Mouse (Mus musculus) liver, embryonic 11.5 days (tissue): ENCODE results near the gene Gm19935. TPM values are rescaled to one million over a fixed set of nuclear protein-coding genes. Genes with fewer than 3 reads are reported as not detected.

Experiments
- ATAC-seq: fragments of 200-750 bp; cut with Nextera tagmentation; replicated peaks from 2 replicates; pipeline ENCODE4 v1.8.0; 2017; ENCODE audit warnings: moderate number of reproducible peaks, mild to moderate bottlenecking, moderate TSS enrichment, moderate library complexity; ENCODE audit not compliant: low FRiP score
- DNase-seq: peaks from one replicate; pipeline ENCODE4 v3.0.0-alpha.2; 2017; ENCODE audit warnings: low spot score
- H3K27ac ChIP-seq: fragments of 300-500 bp; sonication (generic); 2 replicates; pipeline ENCODE4 v1.5.1; 2014; ENCODE audit warnings: mild to moderate bottlenecking, low read depth, low read length, control low read depth
- H3K27me3 ChIP-seq: fragments of 300-500 bp; sonication (generic); replicated peaks from 2 replicates; pipeline ENCODE4 v1.6.1; 2014; ENCODE audit warnings: low read length, mixed read lengths; ENCODE audit not compliant: control insufficient read depth, insufficient read depth
- H3K36me3 ChIP-seq: fragments of 300-500 bp; sonication (generic); 2 replicates; pipeline ENCODE4 v1.6.1; 2014; ENCODE audit warnings: mild to moderate bottlenecking, low read length, moderate library complexity, mixed read lengths; ENCODE audit not compliant: control insufficient read depth, insufficient read depth
- H3K4me1 ChIP-seq: fragments of 300-500 bp; sonication (generic); replicated peaks from 2 replicates; pipeline ENCODE4 v1.6.1; 2014; ENCODE audit warnings: low read length, mixed read lengths; ENCODE audit not compliant: control insufficient read depth, insufficient read depth
- H3K4me2 ChIP-seq: fragments of 300-500 bp; sonication (generic); 2 replicates; pipeline ENCODE4 v1.6.1; 2014; ENCODE audit warnings: mild to moderate bottlenecking, control low read depth, moderate library complexity
- H3K4me3 ChIP-seq: fragments of 300-500 bp; sonication (generic); 2 replicates; pipeline ENCODE4 v1.5.1; 2014; ENCODE audit warnings: low read depth, low read length, control low read depth
- H3K9ac ChIP-seq: fragments of 300-500 bp; sonication (generic); 2 replicates; pipeline ENCODE4 v1.6.1; 2014; ENCODE audit warnings: low read depth, low read length, control low read depth
- H3K9me3 ChIP-seq: fragments of 300-500 bp; sonication (generic); 2 replicates; pipeline ENCODE4 v1.6.1; 2016; ENCODE audit warnings: low read length, inconsistent platforms, mixed read lengths; ENCODE audit not compliant: control insufficient read depth
- WGBS: fragments of 180-500 bp; shearing (Covaris S2); extraction: QIAGEN DNeasy Blood & Tissue Kit; methylation state at CpG from one replicate; pipeline ENCODE4 v1.1.7; 2014; 5-methylcytosine and 5-hydroxymethylcytosine counted together
- polyA plus RNA-seq: library from polyadenylated mRNA; unstranded; fragments of >200 nt; fragmentation: Nextera tagmentation; extraction: Ambion mirVana; gene quantifications from 2 replicates; pipeline ENCODE4 v1.2.1, GENCODE M21; 2014

Gm19935 gene
- polyA plus RNA-seq, 1 experiment from 2014 or later, result not detected

DNA sequence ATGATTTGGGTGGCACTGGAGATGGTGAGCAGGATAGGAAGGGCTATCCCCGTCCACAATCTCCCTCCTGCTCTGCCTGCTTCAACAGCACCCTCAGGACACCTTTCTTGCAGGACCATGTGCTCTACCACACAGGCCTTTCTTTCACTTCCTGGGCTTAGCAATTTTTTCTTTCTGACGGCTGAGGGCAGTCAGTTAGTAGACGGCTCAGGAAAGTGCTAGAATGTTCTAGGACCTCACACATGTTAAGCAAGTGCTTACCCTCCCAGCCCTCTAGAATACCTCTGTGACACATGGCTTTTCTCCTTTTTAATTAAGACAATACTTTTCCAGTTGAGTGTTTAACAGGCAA is 17.1 kb upstream of the Gm19935 start:
- WGBS, result 63% methylated on average over 3 of the region's 3 CpGs
- Histone ChIP-seq H3K36me3 (no peaks in the 10 kb centered on the region), H3K9me3 (no peaks in the 10 kb centered on the region), H3K27ac (no peak overlapping the region), H3K4me1 (peaks cover 8% of the 10 kb centered on the region), H3K4me2 (no peak overlapping the region), H3K4me3 (no peak overlapping the region), H3K27me3 (no peaks in the 10 kb centered on the region), H3K9ac (no peak overlapping the region)
- DNase-seq (no peak), ATAC-seq (no peak)

GRCm38 (mm10) chr8:90833628-90834320 is 16.6 kb upstream of the Gm19935 start:
- Histone ChIP-seq H3K4me1 (peaks cover 13% of the 10 kb centered on the region), H3K9me3 (no peaks in the 10 kb centered on the region), H3K27me3 (no peaks in the 10 kb centered on the region), H3K4me2 (no peak overlapping the region), H3K4me3 (no peak overlapping the region), H3K27ac (no peak overlapping the region), H3K36me3 (no peaks in the 10 kb centered on the region), H3K9ac (no peak overlapping the region)
- no peak for DNase-seq
- WGBS, result 57% methylated on average over 6 of the region's 6 CpGs
- no peak for ATAC-seq

GRCm38 (mm10) chr8:90832576-90833289 is 15.5 kb upstream of the Gm19935 start:
- Histone ChIP-seq H3K36me3 (no peaks in the 10 kb centered on the region), H3K4me1 (peaks cover 20% of the 10 kb centered on the region), H3K4me3 (no peak overlapping the region), H3K9me3 (no peaks in the 10 kb centered on the region), H3K27me3 (no peaks in the 10 kb centered on the region), H3K4me2 (no peak overlapping the region), H3K27ac (no peak overlapping the region), H3K9ac (no peak overlapping the region)
- 50% methylated on average over 5 of the region's 5 CpGs for WGBS
- ATAC-seq (no peak), DNase-seq (no peak)

DNA sequence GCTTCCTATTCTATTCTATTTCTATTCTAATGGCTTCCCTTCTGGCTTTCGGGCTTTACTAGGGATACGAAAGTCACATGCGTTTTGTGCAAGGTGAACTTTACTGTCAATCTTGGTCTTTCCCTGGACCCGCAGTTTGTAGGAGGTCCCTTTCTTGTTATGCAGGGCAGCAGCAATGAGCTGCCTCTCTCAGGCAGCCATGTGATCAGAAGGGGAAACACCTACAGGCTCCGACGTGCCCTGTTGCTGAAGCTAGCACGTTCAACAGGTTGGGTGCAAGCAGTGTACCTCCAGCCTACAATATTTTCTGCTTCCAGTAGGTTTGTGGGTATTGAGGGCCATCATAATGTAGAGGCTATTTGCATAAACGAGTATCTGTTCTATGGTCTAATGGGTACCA is 13.8 kb upstream of the Gm19935 start:
- 69% methylated on average over 8 of the region's 8 CpGs for WGBS
- H3K27me3 ChIP-seq, result no peaks in the 10 kb centered on the region
- H3K4me2 ChIP-seq, result no peak overlapping the region
- H3K4me3 ChIP-seq, result no peak overlapping the region
- peaks cover 20% of the 10 kb centered on the region for H3K4me1 ChIP-seq
- DNase-seq, result no peak
- no peak overlapping the region for H3K27ac ChIP-seq
- H3K9ac ChIP-seq, result no peak overlapping the region
- H3K36me3 ChIP-seq, result no peaks in the 10 kb centered on the region
- no peak for ATAC-seq
- H3K9me3 ChIP-seq, result no peaks in the 10 kb centered on the region

DNA sequence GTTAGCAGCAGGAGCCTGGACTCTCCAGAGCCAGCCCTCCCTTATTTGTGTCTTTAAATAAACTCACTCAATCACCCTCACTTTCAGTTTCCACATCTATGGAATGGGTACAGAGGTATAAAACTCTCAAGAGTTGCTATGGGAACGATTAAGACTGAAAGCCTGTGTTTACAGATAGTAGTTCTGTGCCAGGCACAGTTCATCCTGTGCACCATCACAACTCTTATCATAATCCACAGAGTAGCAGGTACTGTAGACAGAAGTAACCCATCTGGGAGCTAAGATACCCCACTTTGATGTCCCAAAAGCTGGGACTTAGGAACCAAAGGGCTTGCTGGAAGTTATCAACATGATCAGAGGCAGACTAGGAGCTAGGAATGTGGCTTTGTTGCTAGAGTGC is 12.6 kb upstream of the Gm19935 start:
- Histone ChIP-seq H3K4me1 (peaks cover 20% of the 10 kb centered on the region), H3K27ac (no peak overlapping the region), H3K9ac (no peak overlapping the region), H3K4me3 (no peak overlapping the region), H3K27me3 (no peaks in the 10 kb centered on the region), H3K36me3 (no peaks in the 10 kb centered on the region), H3K9me3 (no peaks in the 10 kb centered on the region), H3K4me2 (no peak overlapping the region)
- DNase-seq (no peak), ATAC-seq (peak; percentile 34)
- 47% methylated on average over 1 of the region's 1 CpGs for WGBS

DNA sequence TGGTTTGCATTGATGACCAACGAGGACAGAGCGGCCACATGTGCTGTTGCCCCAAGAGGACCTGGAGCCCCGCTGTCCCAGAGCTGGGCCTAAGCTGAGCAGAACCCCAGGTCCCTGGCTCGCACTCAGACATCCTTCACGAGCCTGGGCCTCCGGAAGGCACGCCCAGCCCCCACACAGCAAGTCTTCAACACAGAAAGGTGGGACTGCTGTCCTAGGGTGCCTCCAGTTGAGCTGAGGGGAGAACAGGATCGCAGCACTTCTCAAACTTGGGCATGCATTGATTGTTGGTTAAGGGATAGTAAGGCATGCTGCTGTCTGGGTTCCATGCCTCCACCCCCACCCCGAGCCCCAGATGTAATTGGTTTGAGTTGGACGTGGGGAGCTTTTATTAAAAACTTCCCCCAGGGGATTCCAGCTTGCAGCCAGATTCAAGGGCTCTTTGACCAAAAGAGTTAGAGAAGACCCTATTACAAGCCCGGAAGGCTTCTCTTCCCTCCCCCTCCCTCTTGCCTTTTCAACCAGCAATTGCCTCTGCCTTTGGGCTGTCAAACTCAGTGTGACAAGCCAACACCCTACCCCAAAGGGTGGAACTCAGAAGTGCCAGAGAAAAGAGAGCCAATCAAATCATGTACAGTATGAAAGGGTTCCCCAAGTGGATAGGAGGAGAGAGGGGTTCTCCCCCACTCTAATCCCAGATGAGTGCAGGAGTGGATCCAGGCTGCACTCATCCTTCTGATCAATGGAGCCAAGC is 12.0 kb upstream of the Gm19935 start:
- Histone ChIP-seq H3K27ac (no peak overlapping the region; the same call in 1 of the 2 replicates), H3K27me3 (no peaks in the 10 kb centered on the region), H3K4me1 (peaks cover 20% of the 10 kb centered on the region), H3K9me3 (no peaks in the 10 kb centered on the region), H3K36me3 (no peaks in the 10 kb centered on the region), H3K9ac (peak overlapping the region; percentile 67), H3K4me3 (peak overlapping the region; percentile 60), H3K4me2 (peak overlapping the region; percentile 89)
- DNase-seq (no peak), ATAC-seq (peak; percentile 56)
- 6% methylated on average over 11 of the region's 11 CpGs for WGBS

DNA sequence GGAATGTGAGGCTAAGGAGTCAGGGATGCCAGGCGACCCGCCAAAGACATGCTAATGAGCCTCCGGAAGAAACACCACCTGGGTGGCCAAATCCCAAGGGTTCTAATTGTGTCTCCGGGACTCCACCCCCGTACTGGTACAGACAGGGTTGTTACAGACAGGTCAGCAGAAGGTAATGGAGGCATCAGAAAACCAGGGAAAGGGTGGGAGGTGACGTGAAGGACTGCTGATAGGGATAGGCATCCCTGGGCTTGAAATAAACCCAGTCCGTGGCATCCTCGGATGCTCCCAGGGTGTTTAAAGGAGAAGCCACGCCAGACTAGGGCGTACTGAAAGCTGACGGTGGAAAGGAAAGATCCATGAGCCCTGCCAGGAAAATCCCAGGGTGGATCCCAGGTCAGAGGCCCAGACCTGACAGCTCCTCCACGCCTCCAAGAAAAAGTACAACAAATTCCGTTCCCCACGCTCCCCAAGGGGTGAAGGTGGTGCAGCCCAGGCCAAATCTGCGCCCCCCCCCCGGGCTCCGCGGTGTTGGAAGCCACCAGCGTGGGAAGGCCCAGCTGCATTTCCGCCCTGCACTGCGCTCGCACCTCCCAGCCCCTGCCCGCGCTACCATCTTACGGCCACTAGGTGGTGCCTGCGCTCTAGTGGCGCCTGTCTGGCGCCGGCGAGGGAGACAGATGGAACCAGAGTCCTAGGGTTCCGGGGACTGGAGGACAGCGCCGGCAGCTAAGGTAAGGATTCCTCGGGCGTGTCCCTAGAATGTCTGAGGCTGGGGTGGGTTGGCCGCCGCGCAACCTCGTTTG is 11.2 kb upstream of the Gm19935 start, which contains the start of gene Chd9:
Chd9 (plus strand) TSS at position 172 of the 806 bp plus-strand sequence.
- Histone ChIP-seq H3K9me3 (no peaks in the 10 kb centered on the region), H3K9ac (peak within 1 kb of the TSS; percentile 67), H3K27me3 (no peaks in the 10 kb centered on the region), H3K4me1 (peaks cover 20% of the 10 kb centered on the region), H3K4me3 (peak within 1 kb of the TSS; percentile 60), H3K4me2 (peak within 1 kb of the TSS; percentile 89), H3K36me3 (no peaks in the 10 kb centered on the region), H3K27ac (no peak within 1 kb of the TSS; the same call in 1 of the 2 replicates)
- WGBS, result 5% methylated on average over 39 of the region's 39 CpGs
- ATAC-seq (peak; percentile 93), DNase-seq (peak; percentile 91)

- no peak for DNase-seq
Measured at GRCm38 (mm10) chr8:90825459-90825871, 8.3 kb upstream of the Gm19935 start.

More at GRCm38 (mm10) chr8:90825459-90825871, 8.3 kb upstream of the Gm19935 start:
- no peaks in the 10 kb centered on the region for H3K36me3 ChIP-seq
- H3K9me3 ChIP-seq, result no peaks in the 10 kb centered on the region
- no peak for ATAC-seq
- no peak overlapping the region for H3K4me2 ChIP-seq
- no peak overlapping the region for H3K9ac ChIP-seq
- H3K27me3 ChIP-seq, result no peaks in the 10 kb centered on the region
- H3K4me3 ChIP-seq, result no peak overlapping the region
- H3K4me1 ChIP-seq, result peaks cover 14% of the 10 kb centered on the region
- H3K27ac ChIP-seq, result no peak overlapping the region
- WGBS, result 67% methylated on average over 9 of the region's 9 CpGs
